Comparison of ENCODE assay signal across 8 mouse cellular contexts in the genomic region with DNA sequence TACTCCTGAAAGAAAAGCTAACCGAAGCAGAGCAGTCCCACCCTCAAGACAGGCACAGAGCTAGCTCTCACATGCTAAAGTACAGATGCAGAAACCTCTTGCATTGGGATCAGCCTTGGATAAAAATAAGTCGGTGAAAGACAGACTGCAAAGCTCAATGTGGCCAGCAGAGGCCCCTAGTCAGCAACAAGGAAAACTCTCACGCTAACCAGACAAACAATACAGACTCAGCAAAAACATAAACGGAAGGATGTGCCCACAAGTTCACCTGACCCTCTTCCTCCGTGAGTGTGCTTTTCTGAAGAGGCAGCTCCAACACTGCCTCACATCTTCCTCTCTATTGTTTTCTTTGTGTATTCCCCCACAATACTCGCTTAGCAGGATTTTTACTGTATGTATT.
A peak's percentile ranks its signal among the peaks of the same experiment; 100 is the strongest.
DNase-seq lines count a peak whose midpoint lies in the region; ATAC-seq and TF ChIP-seq lines count a peak whose summit lies in the region.

No protein-coding gene starts in this region.

- DNase-seq in Muller cell, postnatal 12 days (ENCODE audit: inconsistent ontology term) = peak; percentile 65
- peak; percentile 57 to 70 for DNase-seq in cerebellum, adult 2 months
- DNase-seq in forebrain, postnatal 0 days = peak; percentile 78
- DNase-seq in hindbrain, embryonic 11.5 days (ENCODE audit: low spot score) = peak; percentile 77
- DNase-seq in layer of hippocampus, adult 9-10 months (ENCODE audit: low spot score) = peak; percentile 72
- DNase-seq in ovary, adult 18-20 months (ENCODE audit: low spot score) = peak; percentile 10
- DNase-seq in thymus, postnatal 14 days = peak; percentile 80

- TF ChIP-seq CTCF in cerebellum, adult 2 months (IDR thresholded peaks at IDR 0.05; ENCODE audit: borderline replicate concordance, insufficient read depth, low read depth, low read length) = peak; percentile 74
- TF ChIP-seq CTCF in forebrain, postnatal 0 days (IDR thresholded peaks at IDR 0.05; ENCODE audit: low read depth) = peak; percentile 82

- 16% methylated on average over 6 of the region's 6 CpGs for WGBS in cerebellum, adult 2 months
- 17% methylated on average over 6 of the region's 6 CpGs for WGBS in forebrain, postnatal 0 days
- 20% methylated on average over 6 of the region's 6 CpGs for WGBS in hindbrain, embryonic 11.5 days
- 12% methylated on average over 6 of the region's 6 CpGs for WGBS in lung, embryonic 15.5 days

- peaks cover 4% of the 10 kb centered on the region; the same call in 1 of the 2 replicates for H3K4me1 ChIP-seq in cerebellum, adult 2 months (ENCODE audit: control insufficient read depth, insufficient read depth, low read length)
- no peaks in the 10 kb centered on the region for H3K4me1 ChIP-seq in forebrain, postnatal 0 days (ENCODE audit: insufficient read depth)
- no peaks in the 10 kb centered on the region for H3K4me1 ChIP-seq in hindbrain, embryonic 11.5 days (replicated peaks; ENCODE audit: control insufficient read depth, insufficient read depth, low read length)
- H3K4me1 ChIP-seq in lung, embryonic 15.5 days = no peaks in the 10 kb centered on the region

- peak overlapping the region; percentile 39 for H3K4me2 ChIP-seq in forebrain, postnatal 0 days (ENCODE audit: low read depth)
- no peak overlapping the region for H3K4me2 ChIP-seq in hindbrain, embryonic 11.5 days (replicated peaks; ENCODE audit: low read depth, low read length)
- peak overlapping the region; percentile 24; the same call in 1 of the 2 replicates for H3K4me2 ChIP-seq in lung, embryonic 15.5 days

- H3K27ac ChIP-seq in cerebellum, adult 2 months (ENCODE audit: insufficient read depth, low read length) = no peak overlapping the region
- no peak overlapping the region for H3K27ac ChIP-seq in forebrain, postnatal 0 days (ENCODE audit: low read depth, low read length)
- H3K27ac ChIP-seq in hindbrain, embryonic 11.5 days (ENCODE audit: low read depth, low read length) = no peak overlapping the region
- no peak overlapping the region for H3K27ac ChIP-seq in lung, embryonic 15.5 days

- no peak overlapping the region for H3K4me3 ChIP-seq in cerebellum, adult 2 months (replicated peaks; ENCODE audit: insufficient read depth, low read depth, low read length)
- no peak overlapping the region for H3K4me3 ChIP-seq in forebrain, postnatal 0 days (ENCODE audit: low read depth, low read length)
- H3K4me3 ChIP-seq in hindbrain, embryonic 11.5 days (ENCODE audit: low read depth, low read length) = no peak overlapping the region
- no peak overlapping the region for H3K4me3 ChIP-seq in lung, embryonic 15.5 days

- TF ChIP-seq POLR2A in cerebellum, adult 2 months (IDR thresholded peaks at IDR 0.05; ENCODE audit: borderline replicate concordance, insufficient read depth, low read length) = no peak

- no peaks in the 10 kb centered on the region for H3K27me3 ChIP-seq in cerebellum, adult 2 months (ENCODE audit: control insufficient read depth, insufficient read depth, low read length)
- H3K27me3 ChIP-seq in forebrain, postnatal 0 days (ENCODE audit: insufficient read depth, low read length) = no peaks in the 10 kb centered on the region
- no peaks in the 10 kb centered on the region for H3K27me3 ChIP-seq in hindbrain, embryonic 11.5 days (ENCODE audit: control insufficient read depth, insufficient read depth, low read length)
- H3K27me3 ChIP-seq in lung, embryonic 15.5 days = no peaks in the 10 kb centered on the region

- no peak overlapping the region for H3K9ac ChIP-seq in forebrain, postnatal 0 days
- H3K9ac ChIP-seq in hindbrain, embryonic 11.5 days (ENCODE audit: low read depth, low read length) = no peak overlapping the region
- no peak overlapping the region for H3K9ac ChIP-seq in lung, embryonic 15.5 days

- peak; percentile 73 for ATAC-seq in forebrain, postnatal 0 days
- peak; percentile 52 for ATAC-seq in hindbrain, embryonic 11.5 days (ENCODE audit: low FRiP score)
- no peak for ATAC-seq in lung, embryonic 15.5 days (ENCODE audit: borderline replicate concordance, extremely low read depth, low FRiP score, low TSS enrichment)

- H3K9me3 ChIP-seq in forebrain, postnatal 0 days (ENCODE audit: low read length) = no peaks in the 10 kb centered on the region
- no peaks in the 10 kb centered on the region for H3K9me3 ChIP-seq in hindbrain, embryonic 11.5 days (ENCODE audit: control insufficient read depth, low read length)
- no peaks in the 10 kb centered on the region for H3K9me3 ChIP-seq in lung, embryonic 15.5 days

- no peaks in the 10 kb centered on the region for H3K36me3 ChIP-seq in forebrain, postnatal 0 days (ENCODE audit: insufficient read depth)
- no peaks in the 10 kb centered on the region for H3K36me3 ChIP-seq in hindbrain, embryonic 11.5 days (ENCODE audit: control insufficient read depth, insufficient read depth, low read length)
- H3K36me3 ChIP-seq in lung, embryonic 15.5 days = no peaks in the 10 kb centered on the region

Comparison
In these comparisons a context has a peak if more than half of its experiments do, and no peak if none do; other contexts are left out.
1. DNase-seq: peak in every context shown above with its lines; median percentile 80 in thymus, postnatal 14 days; 78 in forebrain, postnatal 0 days; 77 in hindbrain, embryonic 11.5 days; 72 in layer of hippocampus, adult 9-10 months; 65 in Muller cell, postnatal 12 days; 64 in cerebellum, adult 2 months; 10 in ovary, adult 18-20 months.